Mouse (Mus musculus) midbrain, embryonic 12.5 days (tissue): ENCODE measurements around the gene Nudt8. TPM values are rescaled to one million over a fixed set of nuclear protein-coding genes. Genes with fewer than 3 reads are reported as not detected.

Experiments used
- ATAC-seq: fragments of 200-750 bp; cut with Nextera tagmentation; 2 replicates; pipeline ENCODE4 v1.8.0; 2017; ENCODE audit warnings: low read depth, moderate TSS enrichment, moderate library complexity; ENCODE audit not compliant: low FRiP score
- H3K27ac ChIP-seq: fragments of 300-500 bp; sonication (generic); replicated peaks from 2 replicates; pipeline ENCODE4 v1.5.1; 2016; ENCODE audit warnings: mild to moderate bottlenecking
- H3K27me3 ChIP-seq: fragments of 300-500 bp; sonication (generic); 2 replicates; pipeline ENCODE4 v1.6.1; 2016; ENCODE audit warnings: mild to moderate bottlenecking
- H3K36me3 ChIP-seq: fragments of 300-500 bp; sonication (generic); 2 replicates; pipeline ENCODE4 v1.6.1; 2016
- H3K4me1 ChIP-seq: fragments of 300-500 bp; sonication (generic); 2 replicates; pipeline ENCODE4 v1.6.1; 2016
- H3K4me2 ChIP-seq: fragments of 300-500 bp; sonication (generic); replicated peaks from 2 replicates; pipeline ENCODE4 v1.6.1; 2016; ENCODE audit warnings: mild to moderate bottlenecking, moderate library complexity
- H3K4me3 ChIP-seq: fragments of 300-500 bp; sonication (generic); 2 replicates; pipeline ENCODE4 v1.5.1; 2016; ENCODE audit warnings: mild to moderate bottlenecking
- H3K9ac ChIP-seq: fragments of 300-500 bp; sonication (generic); replicated peaks from 2 replicates; pipeline ENCODE4 v1.6.1; 2016; ENCODE audit warnings: mild to moderate bottlenecking, moderate library complexity
- H3K9me3 ChIP-seq: fragments of 300-500 bp; sonication (generic); 2 replicates; pipeline ENCODE4 v1.6.1; 2016; ENCODE audit warnings: mild to moderate bottlenecking
- WGBS: fragments of 180-500 bp; shearing (Covaris S2); methylation state at CpG from one replicate; pipeline ENCODE4 v1.1.7; 2016; 5-methylcytosine and 5-hydroxymethylcytosine counted together
- polyA plus RNA-seq: library from polyadenylated mRNA; unstranded; fragments of >200 nt; fragmentation: Nextera tagmentation; extraction: Ambion mirVana; gene quantifications from 2 replicates; pipeline ENCODE4 v1.2.1, GENCODE M21; 2016

Nudt8 gene
- polyA plus RNA-seq, 1 experiment from 2014 or later = 15.6 TPM

- Histone ChIP-seq H3K27me3 (peaks cover 16% of the 10 kb centered on the region; the same call in 1 of the 2 replicates), H3K4me1 (peaks cover 15% of the 10 kb centered on the region), H3K27ac (no peak overlapping the region), H3K9me3 (no peaks in the 10 kb centered on the region), H3K9ac (peak overlapping the region; percentile 84; the same call in 1 of the 2 replicates), H3K36me3 (peaks cover 17% of the 10 kb centered on the region), H3K4me3 (no peak overlapping the region), H3K4me2 (no peak overlapping the region; the same call in 1 of the 2 replicates)
- WGBS = 94% methylated on average over 5 of the region's 5 CpGs
- no peak for ATAC-seq
Observed at GRCm38 (mm10) chr19:4001752-4002151, 1.4 kb downstream of the Nudt8 start.

DNA sequence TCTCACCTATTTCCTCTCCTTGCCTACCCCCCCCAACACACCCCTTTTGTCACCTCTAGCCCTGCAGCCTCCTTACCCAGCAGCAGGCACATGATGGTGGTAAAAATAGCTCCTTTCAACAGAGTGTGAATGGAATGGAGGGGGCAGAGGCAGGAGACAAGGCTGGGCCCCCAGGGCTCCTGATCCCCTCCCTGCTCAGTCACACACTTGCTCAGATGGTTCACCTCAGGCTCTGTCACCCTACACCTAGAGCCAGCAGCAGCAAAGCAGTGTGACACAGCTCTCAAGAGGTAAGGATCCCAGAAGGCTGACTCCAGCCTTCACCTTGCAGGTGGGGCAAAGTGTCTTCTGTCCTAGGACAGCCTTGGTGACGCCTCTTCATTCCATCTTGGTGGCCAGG is 2.7 kb downstream of the Nudt8 start, which contains the start of gene Doc2g:
Gene Doc2g, plus strand, starts transcription at position 202 of the 400 bp plus-strand sequence.
- no peak within 1 kb of the TSS for H3K27ac ChIP-seq
- peaks cover 15% of the 10 kb centered on the region for H3K4me1 ChIP-seq
- no peak within 1 kb of the TSS for H3K9ac ChIP-seq
- WGBS = 81% methylated on average over 1 of the region's 1 CpGs
- H3K9me3 ChIP-seq = no peaks in the 10 kb centered on the region
- H3K36me3 ChIP-seq = peaks cover 30% of the 10 kb centered on the region
- ATAC-seq = no peak
- peaks cover 16% of the 10 kb centered on the region; the same call in 1 of the 2 replicates for H3K27me3 ChIP-seq
- no peak within 1 kb of the TSS for H3K4me2 ChIP-seq
- H3K4me3 ChIP-seq = no peak within 1 kb of the TSS

DNA sequence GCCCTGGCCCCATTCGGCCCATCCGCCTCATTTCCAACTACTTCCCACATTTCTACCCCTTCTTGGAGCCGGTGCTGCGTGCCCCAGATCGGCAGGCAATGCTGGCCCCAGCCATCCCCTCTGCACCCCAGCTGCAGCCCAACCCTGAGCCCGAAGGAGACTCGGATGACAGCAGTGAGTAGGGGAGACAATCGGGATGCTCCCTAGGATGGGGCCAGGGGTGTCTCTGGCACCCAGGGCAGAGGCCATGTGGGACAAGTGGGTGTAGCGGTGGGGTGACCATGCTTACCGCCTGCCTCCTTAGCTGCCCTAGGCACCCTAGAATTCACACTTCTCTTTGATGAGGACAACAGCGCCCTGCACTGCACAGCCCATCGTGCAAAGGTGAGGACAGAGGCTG is 3.3 kb downstream of the Nudt8 start:
- no peak overlapping the region for H3K4me3 ChIP-seq
- no peak overlapping the region for H3K27ac ChIP-seq
- H3K36me3 ChIP-seq = peaks cover 36% of the 10 kb centered on the region
- no peak overlapping the region for H3K9ac ChIP-seq
- H3K4me2 ChIP-seq = no peak overlapping the region
- no peaks in the 10 kb centered on the region for H3K9me3 ChIP-seq
- WGBS = 84% methylated on average over 12 of the region's 12 CpGs
- H3K27me3 ChIP-seq = peaks cover 16% of the 10 kb centered on the region; the same call in 1 of the 2 replicates
- peaks cover 15% of the 10 kb centered on the region for H3K4me1 ChIP-seq
- ATAC-seq = no peak

GRCm38 (mm10) chr19:4004331-4004730 is 4.0 kb downstream of the Nudt8 start:
- Histone ChIP-seq H3K27me3 (peaks cover 10% of the 10 kb centered on the region; the same call in 1 of the 2 replicates), H3K4me3 (no peak overlapping the region), H3K4me2 (no peak overlapping the region), H3K4me1 (peaks cover 15% of the 10 kb centered on the region), H3K36me3 (peaks cover 43% of the 10 kb centered on the region), H3K9ac (no peak overlapping the region), H3K9me3 (no peaks in the 10 kb centered on the region), H3K27ac (no peak overlapping the region)
- no peak for ATAC-seq
- 87% methylated on average over 15 of the region's 15 CpGs for WGBS

DNA sequence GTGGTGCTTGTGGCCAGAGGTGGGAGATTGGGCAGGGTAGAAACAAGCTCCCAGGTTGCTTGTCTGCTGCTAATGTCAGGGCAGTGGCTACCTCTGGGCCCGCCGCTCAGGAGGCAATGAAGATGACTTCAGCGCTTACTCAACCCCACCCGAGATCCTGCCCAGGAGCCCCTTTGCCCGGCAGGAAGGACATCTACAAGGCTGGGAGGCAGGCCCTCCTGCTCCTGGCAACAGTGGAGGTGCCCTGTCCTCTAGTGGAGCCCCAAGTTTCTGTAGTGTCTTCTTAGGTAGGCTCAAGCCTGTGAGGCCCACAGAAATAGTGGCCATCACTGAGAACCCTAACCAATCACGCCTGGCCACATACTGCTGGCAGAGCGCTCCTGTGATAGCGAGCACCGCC is 4.7 kb downstream of the Nudt8 start:
- H3K4me3 ChIP-seq = no peak overlapping the region
- no peak overlapping the region for H3K27ac ChIP-seq
- no peak for ATAC-seq
- H3K4me1 ChIP-seq = peaks cover 10% of the 10 kb centered on the region
- no peaks in the 10 kb centered on the region for H3K9me3 ChIP-seq
- peaks cover 50% of the 10 kb centered on the region for H3K36me3 ChIP-seq
- 88% methylated on average over 9 of the region's 9 CpGs for WGBS
- H3K4me2 ChIP-seq = no peak overlapping the region
- no peak overlapping the region for H3K9ac ChIP-seq
- H3K27me3 ChIP-seq = 0 out of 2 replicates have a peak, but pooled peaks cover 7% of the 10 kb centered on the region

GRCm38 (mm10) chr19:4005971-4006370 is 5.6 kb downstream of the Nudt8 start:
- Histone ChIP-seq H3K4me3 (no peak overlapping the region), H3K9ac (no peak overlapping the region), H3K27me3 (0 out of 2 replicates have a peak, but pooled peaks cover 7% of the 10 kb centered on the region), H3K4me2 (no peak overlapping the region), H3K27ac (no peak overlapping the region), H3K4me1 (peaks cover 7% of the 10 kb centered on the region), H3K36me3 (peaks cover 54% of the 10 kb centered on the region), H3K9me3 (no peaks in the 10 kb centered on the region)
- no peak for ATAC-seq
- WGBS = 93% methylated on average over 8 of the region's 8 CpGs

GRCm38 (mm10) chr19:4011086-4011485 is 10.7 kb downstream of the Nudt8 start:
- H3K9me3 ChIP-seq = no peaks in the 10 kb centered on the region
- H3K4me1 ChIP-seq = peaks cover 9% of the 10 kb centered on the region
- H3K4me3 ChIP-seq = no peak overlapping the region
- H3K27me3 ChIP-seq = no peaks in the 10 kb centered on the region
- no peak overlapping the region for H3K4me2 ChIP-seq
- H3K9ac ChIP-seq = no peak overlapping the region
- WGBS = 92% methylated on average over 5 of the region's 5 CpGs
- peaks cover 44% of the 10 kb centered on the region for H3K36me3 ChIP-seq
- no peak for ATAC-seq
- no peak overlapping the region for H3K27ac ChIP-seq

DNA sequence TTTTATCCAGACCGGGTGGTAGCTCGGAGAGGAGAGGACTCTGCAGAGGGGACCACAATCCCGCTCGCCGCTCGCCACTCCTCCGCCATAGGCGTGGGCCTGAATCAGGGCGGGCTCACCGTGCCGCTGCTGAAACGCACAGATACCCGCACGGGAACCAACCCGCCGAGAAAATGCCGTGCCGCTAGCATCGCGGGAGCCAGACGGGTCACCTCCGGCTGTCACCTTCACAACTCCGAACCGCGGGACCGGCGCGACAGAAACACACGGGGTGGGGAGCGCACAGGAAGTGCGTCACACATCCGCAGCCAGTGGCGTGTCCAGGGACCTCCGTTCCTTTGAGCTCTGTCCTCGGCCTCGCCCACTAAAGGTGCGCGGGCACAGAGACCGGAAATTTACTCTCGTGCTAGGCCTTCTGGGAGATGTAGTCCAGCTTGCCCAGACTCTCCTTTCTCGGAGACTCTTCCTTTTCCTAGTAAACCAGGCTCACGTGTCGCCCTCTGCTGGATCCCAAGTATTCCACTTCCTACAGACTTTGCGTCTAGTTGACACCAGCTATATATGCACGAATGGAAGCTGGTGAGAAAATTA is 12.1 kb downstream of the Nudt8 start, which contains the start of gene Ndufv1:
Gene Ndufv1, minus strand, starts transcription at position 375 of the 591 bp plus-strand sequence.
- Histone ChIP-seq H3K27ac (peak within 1 kb of the TSS; percentile 47; the same call in 1 of the 2 replicates), H3K4me3 (peak within 1 kb of the TSS; percentile 75), H3K36me3 (peaks cover 30% of the 10 kb centered on the region), H3K27me3 (no peaks in the 10 kb centered on the region), H3K4me1 (peaks cover 9% of the 10 kb centered on the region), H3K9ac (peak within 1 kb of the TSS; percentile 65), H3K9me3 (no peaks in the 10 kb centered on the region), H3K4me2 (peak within 1 kb of the TSS; percentile 77)
- ATAC-seq = peak; percentile 100
- WGBS = under 1% methylated on average over 45 of the region's 45 CpGs

GRCm38 (mm10) chr19:4013066-4013465 is 12.7 kb downstream of the Nudt8 start:
- peaks cover 24% of the 10 kb centered on the region for H3K36me3 ChIP-seq
- peak overlapping the region; percentile 75 for H3K4me3 ChIP-seq
- H3K9ac ChIP-seq = peak overlapping the region; percentile 26; the same call in 1 of the 2 replicates
- ATAC-seq = no peak
- no peaks in the 10 kb centered on the region for H3K27me3 ChIP-seq
- no peaks in the 10 kb centered on the region for H3K9me3 ChIP-seq
- no peak overlapping the region for H3K27ac ChIP-seq
- peaks cover 9% of the 10 kb centered on the region for H3K4me1 ChIP-seq
- peak overlapping the region; percentile 47 for H3K4me2 ChIP-seq
- WGBS = 20% methylated on average over 9 of the region's 9 CpGs

- no peak for ATAC-seq
- H3K36me3 ChIP-seq = peaks cover 7% of the 10 kb centered on the region
- no peak overlapping the region for H3K4me3 ChIP-seq
- no peaks in the 10 kb centered on the region for H3K9me3 ChIP-seq
- H3K9ac ChIP-seq = no peak overlapping the region
- H3K4me1 ChIP-seq = peaks cover 9% of the 10 kb centered on the region
- H3K27me3 ChIP-seq = 0 out of 2 replicates have a peak, but pooled peaks cover 5% of the 10 kb centered on the region
- H3K4me2 ChIP-seq = no peak overlapping the region
- no peak overlapping the region for H3K27ac ChIP-seq
Observed at GRCm38 (mm10) chr19:4014802-4015201, 14.4 kb downstream of the Nudt8 start.

GRCm38 (mm10) chr19:4015635-4016034 is 15.3 kb downstream of the Nudt8 start:
- no peaks in the 10 kb centered on the region for H3K36me3 ChIP-seq
- H3K9me3 ChIP-seq = no peaks in the 10 kb centered on the region
- no peak overlapping the region for H3K4me3 ChIP-seq
- H3K4me2 ChIP-seq = no peak overlapping the region
- H3K4me1 ChIP-seq = peaks cover 9% of the 10 kb centered on the region
- no peak overlapping the region for H3K27ac ChIP-seq
- H3K27me3 ChIP-seq = 0 out of 2 replicates have a peak, but pooled peaks cover 5% of the 10 kb centered on the region
- no peak for ATAC-seq
- no peak overlapping the region for H3K9ac ChIP-seq
- WGBS = 75% methylated on average over 5 of the region's 5 CpGs

- Histone ChIP-seq H3K36me3 (no peaks in the 10 kb centered on the region), H3K9me3 (no peaks in the 10 kb centered on the region), H3K27ac (no peak overlapping the region), H3K4me2 (no peak overlapping the region), H3K4me3 (no peak overlapping the region), H3K4me1 (no peaks in the 10 kb centered on the region), H3K9ac (no peak overlapping the region), H3K27me3 (0 out of 2 replicates have a peak, but pooled peaks cover 5% of the 10 kb centered on the region)
- no peak for ATAC-seq
- 71% methylated on average over 10 of the region's 10 CpGs for WGBS
Observed at GRCm38 (mm10) chr19:4017921-4018587, 17.7 kb downstream of the Nudt8 start.
